Mouse (Mus musculus): ENCODE measurements around the gene Neurl1a. TPM values are rescaled to one million over a fixed set of nuclear protein-coding genes. Genes with fewer than 3 reads are reported as not detected.

The Neurl1a gene
- total RNA-seq, 2 experiments from 2014 or later, result 0.60 to 1.1 TPM

Small RNA genes lying within 50 kb of the gene (microRNA-seq; reads per million reads assigned to microRNA genes)
- gene Mir6995, result 0.70 to 0.71 reads per million in 2 experiments

Other genes with a start within 250 kb of the Neurl1a start
- not detected for gene Ina, start 164.1 kb upstream of the Neurl1a start, total RNA-seq (2021)
- gene Nt5c2, start 163.7 kb upstream of the Neurl1a start, total RNA-seq (2021), result 100 to 1,000 TPM; 107 to 127 TPM
- gene Pcgf6, start 127.9 kb upstream of the Neurl1a start, total RNA-seq (2021), result 1 to 10 TPM; 3.3 to 3.6 TPM
- gene Taf5, start 111.1 kb upstream of the Neurl1a start, total RNA-seq (2021), result 1 to 10 TPM; 3.1 to 4.3 TPM
- gene Usmg5, start 88.2 kb upstream of the Neurl1a start, total RNA-seq (2021), result 1,000 to 10,000 TPM; 1,998 to 2,037 TPM
- 10 to 100 TPM; 13.6 to 14.3 TPM for gene Pdcd11, start 88.1 kb upstream of the Neurl1a start, total RNA-seq (2021)
- 1 to 10 TPM; 4.4 to 4.5 TPM for gene Calhm2, start 40.5 kb upstream of the Neurl1a start, total RNA-seq (2021)
- not detected for gene Calhm1, start 34.6 kb upstream of the Neurl1a start, total RNA-seq (2021)
- not detected for gene Calhm3, start 21.1 kb upstream of the Neurl1a start, total RNA-seq (2021)